Mouse (Mus musculus): ENCODE results near the gene Gm10945. TPM values are rescaled to one million over a fixed set of nuclear protein-coding genes. Genes with fewer than 3 reads are reported as not detected.

Gm10945 gene
- not detected in 2 replicates for polyA plus RNA-seq (2016; fragmentation: Nextera tagmentation; extraction: Ambion mirVana)

GRCm38 (mm10) chr10:6761287-6761811, at the start of gene Gm10945:
TSS of gene Gm10945 (minus strand) at chr10:6761761.
- 92% methylated on average over 2 of the region's 2 CpGs for WGBS
- Histone ChIP-seq H3K4me1 (no peaks in the 10 kb centered on the region), H3K27ac (no peak within 1 kb of the TSS), H3K36me3 (no peaks in the 10 kb centered on the region), H3K27me3 (ENCODE audit: low read depth, poor library complexity, severe bottlenecking) (no peaks in the 10 kb centered on the region), H3K4me3 (no peak within 1 kb of the TSS), H3K9me3 (replicated peaks) (no peaks in the 10 kb centered on the region)
- DNase-seq (ENCODE audit: low spot score) = no peak

DNA sequence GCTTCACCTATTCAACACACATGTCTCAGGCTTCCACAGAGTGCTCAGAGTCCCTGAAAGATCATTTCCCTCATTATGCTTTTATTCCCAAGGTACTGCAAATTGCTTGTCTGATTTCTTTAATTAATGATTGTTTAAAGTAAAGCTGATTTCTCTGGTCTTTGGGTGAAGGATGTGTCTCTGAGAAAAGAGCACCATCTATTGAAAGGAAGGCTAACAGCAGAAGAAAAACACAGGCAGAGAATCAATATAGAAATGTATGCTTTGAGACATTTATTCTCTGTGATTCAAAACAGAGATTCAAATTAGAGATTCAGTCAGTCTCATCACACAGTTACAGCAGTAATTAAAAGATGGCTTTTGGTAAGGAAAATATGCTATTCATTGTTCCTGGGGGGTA, 28.7 kb upstream of the Gm10945 start:
- Histone ChIP-seq H3K36me3 (no peaks in the 10 kb centered on the region), H3K27ac (no peak overlapping the region)
- DNase-seq (ENCODE audit: low spot score) = no peak

DNA sequence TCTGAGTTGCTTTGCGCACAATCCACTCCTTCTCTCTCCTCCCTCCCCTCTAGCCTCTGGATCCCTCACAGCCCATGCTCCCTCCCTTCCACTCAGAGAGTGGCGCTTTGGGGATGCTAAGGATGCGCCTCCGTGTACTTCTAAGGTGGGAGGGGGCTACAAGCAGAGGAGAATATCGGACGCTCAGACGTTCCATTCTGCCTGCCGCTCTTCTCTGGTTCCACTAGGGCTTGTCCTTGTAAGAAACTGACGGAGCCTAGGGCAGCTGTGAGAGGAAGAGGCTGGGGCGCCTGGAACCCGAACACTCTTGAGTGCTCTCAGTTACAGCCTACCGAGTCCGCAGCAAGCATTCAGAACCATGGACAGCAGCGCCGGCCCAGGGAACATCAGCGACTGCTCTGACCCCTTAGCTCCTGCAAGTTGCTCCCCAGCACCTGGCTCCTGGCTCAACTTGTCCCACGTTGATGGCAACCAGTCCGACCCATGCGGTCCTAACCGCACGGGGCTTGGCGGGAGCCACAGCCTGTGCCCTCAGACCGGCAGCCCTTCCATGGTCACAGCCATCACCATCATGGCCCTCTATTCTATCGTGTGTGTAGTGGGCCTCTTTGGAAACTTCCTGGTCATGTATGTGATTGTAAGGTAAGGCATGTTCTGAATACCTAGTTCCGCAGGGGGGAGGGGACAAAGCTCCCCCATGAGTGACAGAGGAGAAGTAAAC, 27.1 kb upstream of the Gm10945 start:
- no peaks in the 10 kb centered on the region for H3K4me1 ChIP-seq
- peak; percentile 84 for DNase-seq (ENCODE audit: low spot score)
- no peaks in the 10 kb centered on the region for H3K36me3 ChIP-seq
- WGBS = 5% methylated on average over 25 of the region's 25 CpGs
- no peak overlapping the region for H3K4me3 ChIP-seq
- no peaks in the 10 kb centered on the region for H3K9me3 ChIP-seq (replicated peaks)
- no peaks in the 10 kb centered on the region for H3K27me3 ChIP-seq (ENCODE audit: low read depth, poor library complexity, severe bottlenecking)
- H3K27ac ChIP-seq = no peak overlapping the region

More for the DNA sequence above, 28.7 kb upstream of the Gm10945 start:
- H3K4me3 ChIP-seq = no peak overlapping the region
- no peaks in the 10 kb centered on the region for H3K4me1 ChIP-seq
- no peaks in the 10 kb centered on the region for H3K27me3 ChIP-seq (ENCODE audit: low read depth, poor library complexity, severe bottlenecking)
- no peaks in the 10 kb centered on the region for H3K9me3 ChIP-seq (replicated peaks)

- Histone ChIP-seq H3K4me3 (no peak within 1 kb of the TSS), H3K4me1 (no peaks in the 10 kb centered on the region), H3K27ac (no peak within 1 kb of the TSS), H3K27me3 (ENCODE audit: low read depth, poor library complexity, severe bottlenecking) (no peaks in the 10 kb centered on the region), H3K36me3 (no peaks in the 10 kb centered on the region), H3K9me3 (replicated peaks) (no peaks in the 10 kb centered on the region)
- no peak for DNase-seq (ENCODE audit: low spot score)
- 86% methylated on average over 3 of the region's 3 CpGs for WGBS
Observed at GRCm38 (mm10) chr10:6758206-6758605, 3.4 kb downstream of the Gm10945 start, which contains the start of gene Oprm1. TSS of gene Oprm1 (plus strand) at chr10:6758506.

- no peaks in the 10 kb centered on the region for H3K27me3 ChIP-seq (ENCODE audit: low read depth, poor library complexity, severe bottlenecking)
- no peaks in the 10 kb centered on the region for H3K4me1 ChIP-seq
- H3K9me3 ChIP-seq (replicated peaks) = no peaks in the 10 kb centered on the region
- no peak for DNase-seq (ENCODE audit: low spot score)
- no peak overlapping the region for H3K27ac ChIP-seq
- H3K36me3 ChIP-seq = no peaks in the 10 kb centered on the region
- no peak overlapping the region for H3K4me3 ChIP-seq
- WGBS = 91% methylated on average over 5 of the region's 5 CpGs
Observed at GRCm38 (mm10) chr10:6753375-6753774, 8.2 kb downstream of the Gm10945 start.

GRCm38 (mm10) chr10:6728469-6728868, 33.1 kb downstream of the Gm10945 start:
- DNase-seq (ENCODE audit: low spot score) = no peak
- H3K9me3 ChIP-seq (replicated peaks) = no peaks in the 10 kb centered on the region
- H3K27ac ChIP-seq = no peak overlapping the region
- no peaks in the 10 kb centered on the region for H3K27me3 ChIP-seq (ENCODE audit: low read depth, poor library complexity, severe bottlenecking)
- no peaks in the 10 kb centered on the region for H3K4me1 ChIP-seq
- no peak overlapping the region for H3K4me3 ChIP-seq
- WGBS = 89% methylated on average over 3 of the region's 3 CpGs
- no peaks in the 10 kb centered on the region for H3K36me3 ChIP-seq

DNA sequence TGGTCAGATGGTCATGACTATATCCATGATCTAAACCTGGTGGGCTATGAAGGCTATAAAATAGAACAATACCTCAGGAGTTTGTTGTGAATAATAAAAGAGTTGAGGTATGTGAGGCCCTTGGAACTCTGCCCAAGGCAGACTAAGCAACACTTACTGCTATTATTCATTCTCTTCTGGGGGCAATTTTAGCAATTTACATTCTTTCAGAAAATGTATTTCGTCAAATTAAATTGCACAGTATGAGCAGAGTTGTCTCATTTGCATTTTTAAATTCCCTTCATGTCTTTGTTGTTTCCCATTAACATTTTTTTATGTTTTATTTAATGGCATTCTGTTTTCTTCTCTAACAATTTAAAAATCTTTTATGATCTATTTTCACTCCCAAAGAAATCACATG, 37.8 kb downstream of the Gm10945 start:
- no peak for DNase-seq (ENCODE audit: low spot score)

GRCm38 (mm10) chr10:6717181-6717948, 44.2 kb downstream of the Gm10945 start:
- H3K36me3 ChIP-seq = no peaks in the 10 kb centered on the region
- H3K9me3 ChIP-seq (replicated peaks) = no peaks in the 10 kb centered on the region
- no peaks in the 10 kb centered on the region for H3K27me3 ChIP-seq (ENCODE audit: low read depth, poor library complexity, severe bottlenecking)
- DNase-seq (ENCODE audit: low spot score) = no peak
- WGBS = 75% methylated on average over 4 of the region's 4 CpGs
- no peak overlapping the region for H3K27ac ChIP-seq
- H3K4me1 ChIP-seq = no peaks in the 10 kb centered on the region
- H3K4me3 ChIP-seq = no peak overlapping the region

More for the DNA sequence above, 37.8 kb downstream of the Gm10945 start:
- no peaks in the 10 kb centered on the region for H3K27me3 ChIP-seq (ENCODE audit: low read depth, poor library complexity, severe bottlenecking)
- H3K27ac ChIP-seq = no peak overlapping the region
- no peaks in the 10 kb centered on the region for H3K9me3 ChIP-seq (replicated peaks)
- WGBS = 94% methylated on average over 1 of the region's 1 CpGs
- H3K4me3 ChIP-seq = no peak overlapping the region
- H3K4me1 ChIP-seq = no peaks in the 10 kb centered on the region
- no peaks in the 10 kb centered on the region for H3K36me3 ChIP-seq

DNA sequence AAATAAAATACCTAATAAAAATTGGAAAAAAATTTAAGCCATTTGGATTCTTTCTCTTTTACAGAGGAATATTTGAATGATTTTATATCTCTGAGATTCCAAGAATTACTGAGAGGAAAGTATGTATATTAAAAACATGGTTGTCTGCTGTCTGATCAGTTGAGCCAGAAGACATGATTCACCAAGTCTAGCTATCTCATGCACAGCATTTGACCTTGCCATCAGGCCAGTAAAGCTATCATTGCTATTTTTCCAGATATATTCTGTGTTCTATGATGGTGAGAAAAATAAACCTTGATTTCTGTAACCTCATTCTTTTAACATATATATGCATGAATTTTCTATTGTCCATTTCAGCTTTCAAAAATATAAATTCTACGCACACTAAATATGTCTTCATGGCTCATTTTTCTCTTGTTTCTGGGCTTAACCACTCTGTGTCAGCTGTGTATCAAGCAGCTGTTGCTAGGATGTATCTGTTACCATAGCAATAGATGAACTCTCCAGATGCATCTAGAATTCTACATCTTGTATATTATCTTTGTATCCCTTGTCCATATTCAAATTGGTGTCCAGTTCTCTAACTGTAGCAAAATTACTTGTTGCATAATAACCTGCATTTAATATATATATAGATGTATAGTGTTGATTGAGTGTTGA, 56.2 kb downstream of the Gm10945 start:
- Histone ChIP-seq H3K4me3 (no peak overlapping the region), H3K27ac (no peak overlapping the region), H3K27me3 (ENCODE audit: low read depth, poor library complexity, severe bottlenecking) (no peaks in the 10 kb centered on the region), H3K9me3 (replicated peaks) (no peaks in the 10 kb centered on the region), H3K36me3 (no peaks in the 10 kb centered on the region), H3K4me1 (no peaks in the 10 kb centered on the region)
- 90% methylated on average over 1 of the region's 1 CpGs for WGBS
- DNase-seq (ENCODE audit: low spot score) = no peak

GRCm38 (mm10) chr10:6694218-6694850, 67.2 kb downstream of the Gm10945 start:
- H3K4me3 ChIP-seq = no peak overlapping the region
- H3K27me3 ChIP-seq (ENCODE audit: low read depth, poor library complexity, severe bottlenecking) = no peaks in the 10 kb centered on the region
- no peak overlapping the region for H3K27ac ChIP-seq
- no peaks in the 10 kb centered on the region for H3K9me3 ChIP-seq (replicated peaks)
- 56% methylated on average over 13 of the region's 13 CpGs for WGBS
- peak; percentile 48 for DNase-seq (ENCODE audit: low spot score)
- no peaks in the 10 kb centered on the region for H3K36me3 ChIP-seq
- H3K4me1 ChIP-seq = no peaks in the 10 kb centered on the region
